Mouse (Mus musculus): ENCODE results near the gene Gbp3.

GRCm38 (mm10) chr3:142561045-142561646 lies 1.3 kb downstream of the Gbp3 start:
- TF ChIP-seq POLR2A (IDR thresholded peaks at IDR 0.05; ENCODE audit: borderline replicate concordance, extremely low read depth, low read depth, low read length), result no peak
- TF ChIP-seq CTCF (IDR thresholded peaks at IDR 0.05; ENCODE audit: insufficient read depth, low read length), result no peak

Data from lung, adult 2 months (tissue).